Comparison of ENCODE assay signal across 15 mouse cellular contexts in the genomic region with DNA sequence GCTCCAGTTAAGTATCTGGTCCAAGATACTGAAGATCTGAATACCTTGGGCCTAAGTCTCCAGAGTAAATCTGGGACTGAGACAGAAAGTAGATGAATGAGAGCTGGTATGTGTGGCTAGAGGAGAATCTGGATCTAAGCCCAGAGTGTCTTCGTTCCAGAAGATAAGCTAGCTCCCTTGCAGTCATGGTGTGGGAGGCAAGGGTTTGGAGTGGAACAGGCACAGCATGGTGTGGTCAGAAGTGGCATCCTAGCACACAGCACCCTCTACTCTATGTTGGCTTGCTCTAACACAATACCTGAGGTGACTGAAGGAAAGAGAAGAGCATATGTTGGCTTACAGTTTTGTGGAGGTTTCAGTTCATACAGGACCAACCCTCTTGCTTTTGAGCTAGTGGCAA.
DNase-seq lines count a peak whose midpoint lies in the region; ATAC-seq lines count a peak whose summit lies in the region.
"Had no signal": no experiment of that assay in that cellular context is flagged by ENCODE, and none has a peak within 500 bp of the region (broad histone marks: within the 10 kb centered on the region; RNA-seq: fewer than 3 reads in every experiment).

No protein-coding gene starts in this region.

- H3K36me3 ChIP-seq in hindbrain, embryonic 10.5 days: peaks cover 40% of the 10 kb centered on the region
- H3K36me3 ChIP-seq in hindbrain, embryonic 13.5 days: peaks cover 38% of the 10 kb centered on the region
- peaks cover 37% of the 10 kb centered on the region for H3K36me3 ChIP-seq in heart, embryonic 13.5 days

- H3K27me3 ChIP-seq in hindbrain, embryonic 10.5 days (ENCODE audit: insufficient read depth, poor library complexity, severe bottlenecking): no peaks in the 10 kb centered on the region
- no peaks in the 10 kb centered on the region for H3K27me3 ChIP-seq in hindbrain, embryonic 13.5 days
- H3K27me3 ChIP-seq in heart, embryonic 13.5 days (replicated peaks): no peaks in the 10 kb centered on the region
- H3K27me3 ChIP-seq: hindbrain, embryonic 12.5 days; midbrain, embryonic 12.5 days had no signal

- no peak overlapping the region for H3K9ac ChIP-seq in hindbrain, embryonic 13.5 days
- no peak overlapping the region for H3K9ac ChIP-seq in heart, embryonic 13.5 days
- H3K9ac ChIP-seq: hindbrain, embryonic 12.5 days; midbrain, embryonic 12.5 days had no signal

- DNase-seq in hindbrain, embryonic 10.5 days (ENCODE audit: low spot score): no peak
- DNase-seq in ovary, adult 18-20 months (ENCODE audit: low spot score): peak; percentile 37
- no peak for DNase-seq in ovary, postnatal 36 days (ENCODE audit: low spot score)
- DNase-seq in telencephalon, adult 2 months (ENCODE audit: low read depth, low spot score): peak; percentile 74
- no peak for DNase-seq in spleen, postnatal 10 days (ENCODE audit: low spot score in 2 of 2)
- no peak for DNase-seq in gastrocnemius, postnatal 10 days
- DNase-seq: cerebellum, adult 9-10 months; kidney, adult 2 months; retina, postnatal 1 day had no signal

- ATAC-seq in hindbrain, embryonic 13.5 days (ENCODE audit: low FRiP score): no peak
- ATAC-seq in heart, embryonic 13.5 days (ENCODE audit: extremely low read depth, insufficient number of reproducible peaks, low FRiP score, low TSS enrichment): no peak

- H3K4me2 ChIP-seq in hindbrain, embryonic 13.5 days: no peak overlapping the region
- no peak overlapping the region for H3K4me2 ChIP-seq in heart, embryonic 13.5 days
- H3K4me2 ChIP-seq: hindbrain, embryonic 12.5 days; midbrain, embryonic 12.5 days had no signal

- H3K9me3 ChIP-seq in hindbrain, embryonic 10.5 days: no peaks in the 10 kb centered on the region
- H3K9me3 ChIP-seq in hindbrain, embryonic 13.5 days: 0 out of 2 replicates have a peak, but pooled peaks cover 5% of the 10 kb centered on the region
- H3K9me3 ChIP-seq in heart, embryonic 13.5 days: no peaks in the 10 kb centered on the region
- H3K9me3 ChIP-seq: embryonic facial prominence, embryonic 10.5 days; hindbrain, embryonic 12.5 days; limb, embryonic 10.5 days; midbrain, embryonic 12.5 days had no signal

- no peaks in the 10 kb centered on the region for H3K4me1 ChIP-seq in hindbrain, embryonic 10.5 days (replicated peaks)
- H3K4me1 ChIP-seq in hindbrain, embryonic 13.5 days (replicated peaks): no peaks in the 10 kb centered on the region
- H3K4me1 ChIP-seq in heart, embryonic 13.5 days: peaks cover 29% of the 10 kb centered on the region
- H3K4me1 ChIP-seq: hindbrain, embryonic 12.5 days; limb, embryonic 10.5 days; midbrain, embryonic 12.5 days had no signal

- H3K27ac ChIP-seq in hindbrain, embryonic 10.5 days: peak overlapping the region; percentile 45; the same call in 1 of the 2 replicates
- no peak overlapping the region for H3K27ac ChIP-seq in hindbrain, embryonic 13.5 days
- peak overlapping the region; percentile 66 for H3K27ac ChIP-seq in heart, embryonic 13.5 days (replicated peaks)
- H3K27ac ChIP-seq: embryonic facial prominence, embryonic 10.5 days; hindbrain, embryonic 12.5 days; limb, embryonic 10.5 days; midbrain, embryonic 12.5 days had no signal

- WGBS in hindbrain, embryonic 10.5 days: 95% methylated on average over 1 of the region's 1 CpGs
- 85% methylated on average over 1 of the region's 1 CpGs for WGBS in hindbrain, embryonic 13.5 days
- 21% methylated on average over 1 of the region's 1 CpGs for WGBS in heart, embryonic 13.5 days

- H3K4me3 ChIP-seq in hindbrain, embryonic 10.5 days: no peak overlapping the region
- no peak overlapping the region for H3K4me3 ChIP-seq in hindbrain, embryonic 13.5 days
- H3K4me3 ChIP-seq in heart, embryonic 13.5 days: no peak overlapping the region
- H3K4me3 ChIP-seq: embryonic facial prominence, embryonic 10.5 days; hindbrain, embryonic 12.5 days; limb, embryonic 10.5 days; midbrain, embryonic 12.5 days had no signal

Comparison
In these comparisons a context has a peak if more than half of its experiments do, and no peak if none do; other contexts are left out.
1. DNase-seq: peak in ovary, adult 18-20 months (single experiment) and telencephalon, adult 2 months (single experiment); none in hindbrain, embryonic 10.5 days (single experiment), ovary, postnatal 36 days (single experiment), spleen, postnatal 10 days (0 of 2) and gastrocnemius, postnatal 10 days (single experiment).